Mouse (Mus musculus) heart, postnatal 25 days (tissue): ENCODE measurements around the gene Trp53i13. TPM values are rescaled to one million over a fixed set of nuclear protein-coding genes. Genes with fewer than 3 reads are reported as not detected.

Experiments
- DNase-seq: peaks from one replicate; pipeline ENCODE4 v3.0.0; 2022; ENCODE audit warnings: low spot score
- intact Hi-C: fragments of 180-260 bp; cut with DNase I; formaldehyde crosslinking; loops from one replicate; pipeline ENCODE4 v1.15.1; 2025
- total RNA-seq, 2 experiments: library from RNA; stranded (reverse); gene quantifications; 2 replicates each; pipeline ENCODE4 v1.2.3; 2021

The Trp53i13 gene
- total RNA-seq, 2 experiments from 2014 or later, result 8.4 to 9.6 TPM

DNA sequence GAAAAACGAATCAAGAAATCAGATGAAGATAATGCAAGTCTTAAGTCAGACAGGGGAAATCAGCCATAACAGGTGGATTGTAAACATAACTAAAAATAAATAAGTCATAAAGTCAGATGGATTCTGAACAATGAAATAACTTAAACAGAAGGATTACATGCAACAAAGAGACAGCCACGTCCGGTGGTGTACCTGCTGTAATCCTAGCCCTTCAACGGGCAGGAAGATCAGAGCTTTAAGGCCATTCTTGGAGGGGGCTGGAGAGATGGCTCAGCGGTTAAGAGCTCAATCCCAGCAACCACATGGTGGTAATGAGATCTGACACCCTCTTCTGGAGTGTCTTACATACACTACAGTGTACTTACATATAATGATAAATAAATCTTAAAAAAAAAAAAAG, 4.4 kb downstream of the Trp53i13 start:
- no peak for DNase-seq
- intact Hi-C loops, result loop anchor here (10.0 kb wide), 1 partner anchor 93 kb away; the partner anchor contains the start of gene Taok1

DNA sequence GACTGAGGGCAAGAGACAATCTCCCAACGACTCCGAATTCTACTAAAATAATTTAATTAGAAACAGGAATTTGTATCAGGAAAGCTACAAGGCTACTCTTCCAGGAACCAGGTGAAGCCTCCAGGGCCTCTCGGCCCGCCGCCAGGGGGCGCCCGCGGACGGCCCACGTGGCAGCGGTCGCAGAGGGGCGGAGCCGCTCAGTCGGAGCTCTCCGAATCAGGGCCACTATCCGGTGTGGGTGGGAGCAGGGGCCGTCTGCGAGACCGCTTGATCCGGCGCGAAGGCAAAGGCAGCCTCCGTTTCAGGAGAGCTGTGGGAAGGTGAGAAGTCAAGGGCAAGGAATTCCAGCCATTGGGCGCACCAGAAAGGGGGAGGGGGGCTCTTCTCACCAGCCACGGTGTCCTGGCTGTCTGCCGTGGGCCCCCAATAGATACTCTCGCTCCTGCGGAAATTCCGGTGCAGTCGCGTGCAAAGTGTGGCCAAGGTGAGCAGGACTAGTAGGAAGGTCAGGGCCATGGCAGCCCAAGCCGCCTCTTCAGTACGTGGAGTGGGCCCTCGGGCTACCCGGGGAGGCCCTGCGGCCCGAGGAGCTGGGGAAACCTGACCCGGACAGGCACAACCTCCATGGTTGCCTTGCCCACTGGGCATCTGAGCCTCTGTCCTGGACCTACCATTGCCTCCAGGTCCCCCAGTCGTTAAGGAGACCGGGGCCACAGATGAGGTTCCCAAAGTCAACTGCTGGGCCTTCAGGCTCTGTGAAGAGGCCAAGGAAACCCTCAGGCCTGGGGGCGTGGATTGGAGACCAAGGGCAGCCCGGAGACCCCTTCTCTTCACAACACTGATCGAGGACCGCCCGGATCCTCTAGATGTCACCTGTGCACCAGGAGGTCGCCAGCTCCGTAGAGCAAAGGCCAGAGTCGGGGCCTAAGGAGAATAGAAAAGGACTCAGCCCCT, 7.4 kb downstream of the Trp53i13 start:
- peak; percentile 67 for DNase-seq
- intact Hi-C loops, result loop anchor here (5.0 kb wide), 1 partner anchor 119 kb away; no protein-coding TSS in a partner anchor

- intact Hi-C loops, result loop anchor here (5.0 kb wide), 1 partner anchor 120 kb away; no protein-coding TSS in a partner anchor
- DNase-seq, result no peak
These were observed 8.4 kb downstream of the Trp53i13 start for GRCm38 (mm10) chr11:77507426-77507825.

DNA sequence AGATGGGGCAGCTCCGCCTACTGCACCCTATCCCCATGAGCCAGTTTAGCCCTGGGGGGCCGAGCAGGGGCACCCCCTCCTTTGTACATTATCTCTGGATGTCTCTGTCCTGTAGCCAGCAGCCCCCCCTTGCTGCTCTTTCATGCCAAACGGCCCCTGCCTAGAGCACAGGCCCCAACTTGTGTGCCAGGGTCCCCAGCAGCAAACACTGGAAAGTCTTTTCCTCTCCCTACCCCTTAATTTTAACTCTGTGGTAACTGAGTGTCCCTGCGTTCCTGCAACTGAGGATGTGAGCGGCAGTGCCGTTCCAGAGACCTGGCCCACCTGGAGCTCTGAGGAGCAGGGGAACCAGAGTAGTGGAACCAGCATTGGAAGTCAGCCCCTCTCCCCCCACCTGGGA, 8.8 kb downstream of the Trp53i13 start:
- peak; percentile 2 for DNase-seq
- intact Hi-C loops, result loop anchor here (5.0 kb wide), 1 partner anchor 120 kb away; no protein-coding TSS in a partner anchor

DNA sequence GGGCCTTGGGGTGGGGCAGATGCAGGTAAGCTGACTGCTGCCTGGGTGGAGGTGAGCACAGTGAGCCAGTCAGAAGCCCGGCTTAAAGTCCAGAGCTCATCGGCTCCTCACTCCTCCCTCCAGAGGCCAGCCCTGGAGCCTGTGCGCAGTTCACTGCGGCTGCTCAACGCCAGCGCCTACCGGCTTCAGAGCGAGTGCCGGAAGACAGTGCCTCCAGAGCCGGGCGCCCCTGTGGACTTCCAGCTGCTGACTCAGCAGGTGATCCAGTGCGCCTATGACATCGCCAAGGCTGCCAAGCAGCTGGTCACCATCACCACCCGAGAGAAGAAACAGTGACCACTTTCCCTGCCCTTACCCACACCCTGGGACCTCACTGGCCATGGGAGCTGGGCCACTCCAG, 9.5 kb downstream of the Trp53i13 start:
- intact Hi-C loops, result loop anchor here (5.0 kb wide), 1 partner anchor 121 kb away; no protein-coding TSS in a partner anchor
- peak; percentile 2 for DNase-seq

DNA sequence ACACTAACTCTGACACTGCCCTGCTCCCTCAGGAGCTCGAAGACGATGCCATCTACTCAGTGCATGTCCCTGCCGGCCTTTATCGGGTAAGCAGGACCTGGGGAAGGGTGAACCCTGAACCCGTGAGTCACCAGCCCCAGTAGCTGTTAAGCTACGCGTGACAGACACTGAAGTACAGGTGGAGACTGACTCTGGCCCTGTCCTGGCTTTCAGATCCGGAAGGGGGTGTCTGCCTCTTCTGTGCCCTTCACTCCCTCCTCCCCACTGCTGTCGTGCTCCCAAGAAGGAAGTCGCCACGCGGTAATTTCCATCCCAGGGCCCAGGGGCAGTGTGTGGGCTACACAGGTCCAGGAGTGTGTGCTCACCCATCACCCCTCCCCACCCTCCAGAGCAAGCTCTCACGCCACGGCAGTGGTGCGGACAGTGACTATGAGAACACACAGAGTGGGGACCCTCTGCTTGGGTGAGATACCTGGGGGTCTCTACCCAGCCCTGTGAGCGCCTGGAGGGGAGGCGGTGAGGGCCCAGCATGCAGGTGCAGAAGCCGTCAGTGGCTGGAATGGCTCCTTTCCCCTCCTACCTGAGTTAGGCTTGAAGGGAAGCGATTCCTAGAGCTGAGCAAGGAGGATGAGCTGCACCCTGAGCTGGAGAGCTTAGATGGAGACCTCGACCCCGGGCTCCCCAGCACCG, 10.3 kb downstream of the Trp53i13 start:
- intact Hi-C loops, result loop anchor here (5.0 kb wide), 1 partner anchor 122 kb away; no protein-coding TSS in a partner anchor

DNA sequence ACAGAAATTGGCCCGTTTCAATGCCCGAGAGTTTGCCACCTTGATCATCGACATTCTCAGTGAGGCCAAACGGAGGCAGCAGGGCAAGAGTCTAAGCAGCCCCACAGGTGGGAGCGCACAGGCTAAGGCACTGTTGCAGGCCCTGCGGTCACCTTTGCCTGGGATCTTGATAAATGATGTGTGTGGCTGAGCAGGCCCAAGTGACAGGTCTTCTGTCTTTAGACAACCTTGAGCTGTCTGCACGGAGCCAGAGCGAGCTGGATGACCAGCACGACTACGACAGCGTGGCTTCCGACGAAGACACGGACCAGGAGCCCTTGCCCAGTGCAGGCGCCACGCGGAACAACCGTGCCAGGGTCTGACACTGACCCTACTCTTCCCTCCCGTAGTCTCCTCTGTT, 11.4 kb downstream of the Trp53i13 start:
- DNase-seq, result no peak
- intact Hi-C loops, result no loop called here

More for the DNA sequence above, 10.3 kb downstream of the Trp53i13 start:
- no peak for DNase-seq

DNA sequence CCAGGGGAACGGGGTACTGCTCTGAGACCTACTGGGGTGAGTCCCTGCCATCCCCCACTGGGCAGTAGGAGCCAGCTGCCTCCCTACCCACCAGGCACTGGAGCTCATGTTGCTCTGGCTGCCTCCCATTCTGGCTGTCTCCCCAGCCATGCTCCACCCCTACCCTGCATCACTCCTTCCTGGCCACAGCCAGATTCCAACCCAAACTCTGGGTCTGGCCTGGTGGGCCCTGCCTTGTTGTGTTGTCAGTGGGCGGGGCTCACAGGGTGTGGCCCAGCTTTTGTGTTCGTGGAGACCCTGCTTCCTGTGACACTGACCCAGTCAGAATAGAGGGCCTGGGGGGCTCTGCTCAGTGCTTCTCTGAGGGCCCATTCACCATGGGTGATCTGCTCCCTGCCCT, 12.3 kb downstream of the Trp53i13 start:
- intact Hi-C loops, result no loop called here
- DNase-seq, result peak; percentile 54

DNA sequence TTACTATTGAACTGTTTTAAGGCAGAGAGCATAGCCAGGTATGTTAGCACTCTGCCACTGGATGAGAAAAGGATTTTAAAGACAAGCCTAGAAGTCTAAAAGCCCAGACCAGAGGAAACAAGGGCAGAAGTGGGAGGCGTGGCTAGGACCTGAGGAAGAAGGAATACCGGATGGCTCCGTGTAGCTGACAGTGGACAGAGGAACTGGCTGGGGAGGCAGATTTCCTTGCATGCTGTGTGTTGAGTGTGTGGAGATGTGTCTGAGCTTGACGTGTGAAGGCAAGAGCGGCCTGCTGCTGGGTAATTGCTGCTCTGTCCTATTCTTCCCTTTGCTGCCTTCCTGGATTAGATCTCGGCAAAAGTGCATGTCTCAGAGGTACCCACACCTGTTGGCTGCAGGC, 13.3 kb downstream of the Trp53i13 start:
- DNase-seq, result no peak
- intact Hi-C loops, result no loop called here

GRCm38 (mm10) chr11:77501971-77502370, 13.8 kb downstream of the Trp53i13 start:
- no peak for DNase-seq
- intact Hi-C loops, result loop anchor here (1.0 to 2.0 kb wide), 2 partner anchors 11 to 185 kb away; no protein-coding TSS in a partner anchor

- DNase-seq, result no peak
- intact Hi-C loops, result loop anchor here (1.0 to 2.0 kb wide), 2 partner anchors 10 to 185 kb away; no protein-coding TSS in a partner anchor
These were observed 14.4 kb downstream of the Trp53i13 start for GRCm38 (mm10) chr11:77501392-77501791.

GRCm38 (mm10) chr11:77500361-77501325, 15.1 kb downstream of the Trp53i13 start:
- intact Hi-C loops, result loop anchor here (1.0 to 2.0 kb wide), 2 partner anchors 9 to 184 kb away; no protein-coding TSS in a partner anchor
- DNase-seq, result no peak

GRCm38 (mm10) chr11:77499354-77499753, 16.4 kb downstream of the Trp53i13 start:
- intact Hi-C loops, result no loop called here
- DNase-seq, result no peak

DNA sequence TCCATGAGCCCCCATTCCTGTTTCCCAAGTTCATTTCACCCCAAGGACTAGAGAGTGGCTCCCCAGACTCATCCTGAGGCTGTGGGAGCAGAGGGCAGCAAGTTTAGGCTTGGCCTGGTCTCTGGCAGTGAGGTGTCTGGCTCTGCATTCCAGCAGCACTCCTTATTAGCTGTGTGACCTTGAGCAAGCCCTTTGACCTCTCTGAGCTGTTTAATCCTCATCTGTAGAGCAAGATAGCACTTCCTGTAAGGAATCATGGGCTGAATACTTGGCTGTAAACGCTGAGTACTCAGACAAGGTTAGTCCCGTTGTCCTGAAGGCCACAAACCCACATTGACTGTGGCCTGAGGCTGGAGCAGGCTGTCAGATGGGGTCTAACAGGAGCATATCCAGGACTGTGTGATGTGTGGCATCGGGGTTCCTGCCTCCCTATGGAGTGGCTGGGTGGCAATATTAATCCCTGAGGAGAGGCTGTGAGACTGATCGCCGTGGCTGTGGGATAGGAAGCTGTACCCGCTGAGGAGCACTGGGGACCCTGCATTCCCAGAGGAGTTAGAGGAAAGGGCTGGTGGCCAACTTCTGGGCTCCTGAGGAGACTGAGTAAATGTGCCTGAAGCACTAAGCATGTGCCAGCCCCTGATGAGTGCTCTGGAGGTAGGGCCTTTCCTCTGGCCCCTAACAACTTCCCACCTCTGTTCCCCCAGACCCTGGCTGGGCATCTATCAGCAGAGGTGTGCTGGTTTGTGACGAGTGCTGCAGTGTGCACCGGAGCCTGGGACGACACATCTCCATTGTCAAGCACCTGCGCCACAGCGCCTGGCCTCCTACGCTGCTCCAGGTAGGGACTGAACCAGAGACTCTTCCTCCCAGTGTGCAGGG, 17.3 kb downstream of the Trp53i13 start:
- intact Hi-C loops, result no loop called here
- no peak for DNase-seq

DNA sequence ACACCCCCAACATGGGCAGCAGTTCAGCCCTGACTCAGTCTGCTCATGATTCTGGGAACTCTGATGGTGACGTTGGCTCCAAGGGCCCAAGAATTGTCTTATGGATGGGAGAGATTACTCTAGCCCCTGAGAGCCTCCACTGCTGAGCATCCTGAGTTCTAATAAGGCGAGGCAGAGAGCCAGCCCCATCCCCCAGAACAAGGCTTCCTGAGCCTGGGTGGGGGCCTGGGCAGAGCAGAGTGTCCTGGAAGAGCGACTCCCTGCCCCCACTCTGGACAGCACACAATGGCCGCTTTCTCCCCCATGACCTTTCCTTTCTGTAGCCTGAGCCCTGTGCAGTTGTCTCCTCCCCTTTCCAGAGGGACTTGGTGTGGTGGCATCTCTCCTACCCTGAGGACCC, 17.9 kb downstream of the Trp53i13 start:
- intact Hi-C loops, result no loop called here
- DNase-seq, result no peak

DNA sequence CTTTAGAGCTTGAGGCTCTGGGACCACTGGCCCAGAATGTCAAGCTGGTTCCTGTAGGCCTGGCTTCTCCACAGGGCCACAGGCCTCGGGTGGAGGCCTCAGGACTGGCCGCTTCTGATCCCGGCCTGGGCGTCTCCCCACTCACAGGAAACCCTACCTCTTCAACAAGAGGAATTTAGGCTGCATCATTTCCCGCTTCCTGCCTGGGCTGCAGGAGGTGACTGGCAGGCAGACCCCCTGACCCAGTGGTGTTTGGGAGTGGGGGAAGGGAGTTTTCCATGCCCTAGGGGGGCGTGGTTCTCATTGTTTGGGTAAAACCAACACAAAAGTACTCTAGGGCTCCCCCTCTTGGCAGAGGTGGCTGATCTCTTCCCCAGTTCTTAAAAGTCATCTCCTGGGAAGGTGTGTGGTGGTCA, 18.4 kb downstream of the Trp53i13 start:
- intact Hi-C loops, result no loop called here
- DNase-seq, result peak; percentile 80

- no peak for DNase-seq
- intact Hi-C loops, result no loop called here
These were observed 20.3 kb downstream of the Trp53i13 start for GRCm38 (mm10) chr11:77495507-77495906.

- intact Hi-C loops, result no loop called here
- no peak for DNase-seq
These were observed 21.0 kb downstream of the Trp53i13 start for GRCm38 (mm10) chr11:77494782-77495181.
